Mouse (Mus musculus) cortical plate, adult 2 months (tissue): Measurements from ENCODE around the gene Plek2. TPM values are rescaled to one million over a fixed set of nuclear protein-coding genes. Genes with fewer than 3 reads are reported as not detected.
"Not testable (repeated sequence)": the region's sequence is repeated elsewhere in the genome, so short reads cannot be mapped to it uniquely, and the experiment has no call there.

Source experiments
- H3K27ac ChIP-seq: fragments of 200-500 bp; 2 replicates; pipeline ENCODE4 v1.5.1; 2012; ENCODE audit warnings: low read length, control low read depth, inconsistent platforms; ENCODE audit not compliant: insufficient read depth
- H3K4me1 ChIP-seq: fragments of 200-500 bp; 2 replicates; pipeline ENCODE4 v1.6.1; 2011; ENCODE audit warnings: low read length; ENCODE audit not compliant: control insufficient read depth, insufficient read depth
- H3K4me3 ChIP-seq: fragments of 200-500 bp; 2 replicates; pipeline ENCODE4 v1.5.1; 2011; ENCODE audit warnings: mild to moderate bottlenecking, low read length, control low read depth; ENCODE audit not compliant: insufficient read depth
- CTCF ChIP-seq: fragments of 200-500 bp; IDR thresholded peaks from 2 replicates; pipeline ENCODE4 v1.5.1; 2011; ENCODE audit warnings: mild to moderate bottlenecking, control low read depth, low read length; ENCODE audit not compliant: insufficient read depth; ENCODE audit errors: extremely low read depth
- POLR2A ChIP-seq: fragments of 200-500 bp; IDR thresholded peaks from 2 replicates; pipeline ENCODE4 v1.6.1; 2011; ENCODE audit warnings: mild to moderate bottlenecking, low read length, control low read depth; ENCODE audit not compliant: insufficient read depth; ENCODE audit errors: extremely low read depth
- polyA plus RNA-seq: library from polyadenylated mRNA; depleted of rRNA; stranded (reverse); fragments of >200 nt; gene quantifications from 2 replicates; pipeline ENCODE4 v1.2.3, GENCODE M21; 2012

The Plek2 gene
- polyA plus RNA-seq, 1 experiment = 0.21 TPM

DNA sequence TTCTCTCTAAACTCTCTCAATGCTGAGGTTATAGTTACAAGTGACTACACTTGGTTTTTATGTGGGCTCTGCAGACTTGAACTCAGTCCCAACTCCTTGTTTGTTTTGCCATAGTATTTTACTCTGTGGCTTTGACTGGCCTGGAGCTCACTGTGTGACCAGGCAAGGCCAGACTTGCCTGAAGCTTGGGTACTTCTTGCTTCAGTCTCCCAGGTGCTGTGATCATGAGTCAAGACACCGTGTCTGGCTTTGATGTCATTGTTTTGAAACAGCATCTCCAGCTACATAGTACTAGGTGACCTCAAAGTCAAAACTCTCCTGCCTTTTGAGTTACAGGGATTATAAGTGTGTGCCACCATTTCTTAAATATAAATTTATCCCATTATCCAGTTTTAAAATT, 23.1 kb upstream of the Plek2 start:
- Histone ChIP-seq H3K4me1 (no peaks in the 10 kb centered on the region), H3K27ac (no peak overlapping the region), H3K4me3 (no peak overlapping the region)
- TF ChIP-seq CTCF (no peak), POLR2A (no peak)

DNA sequence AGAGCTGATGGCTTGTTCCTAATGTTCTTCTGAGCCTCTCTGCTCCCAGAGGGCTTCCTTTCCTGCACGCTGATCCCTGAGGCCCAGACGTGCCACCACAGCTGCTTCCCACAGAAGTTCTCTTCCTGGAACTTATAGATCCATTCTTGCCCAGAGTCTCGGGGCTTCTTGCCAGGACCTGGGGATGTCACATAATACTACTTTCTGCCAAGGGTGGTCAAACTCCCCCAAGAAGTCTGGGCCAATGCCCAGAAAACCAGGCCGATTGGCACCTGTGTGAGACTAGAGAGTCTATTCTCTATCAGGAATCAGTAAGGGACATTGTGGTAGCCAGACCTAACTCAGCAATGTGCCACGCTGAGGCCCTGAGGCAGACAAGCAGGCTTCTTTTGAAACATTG, 20.5 kb upstream of the Plek2 start:
- TF ChIP-seq CTCF (no peak), POLR2A (no peak)
- H3K4me1 ChIP-seq = no peaks in the 10 kb centered on the region
- no peak overlapping the region for H3K27ac ChIP-seq
- no peak overlapping the region for H3K4me3 ChIP-seq

DNA sequence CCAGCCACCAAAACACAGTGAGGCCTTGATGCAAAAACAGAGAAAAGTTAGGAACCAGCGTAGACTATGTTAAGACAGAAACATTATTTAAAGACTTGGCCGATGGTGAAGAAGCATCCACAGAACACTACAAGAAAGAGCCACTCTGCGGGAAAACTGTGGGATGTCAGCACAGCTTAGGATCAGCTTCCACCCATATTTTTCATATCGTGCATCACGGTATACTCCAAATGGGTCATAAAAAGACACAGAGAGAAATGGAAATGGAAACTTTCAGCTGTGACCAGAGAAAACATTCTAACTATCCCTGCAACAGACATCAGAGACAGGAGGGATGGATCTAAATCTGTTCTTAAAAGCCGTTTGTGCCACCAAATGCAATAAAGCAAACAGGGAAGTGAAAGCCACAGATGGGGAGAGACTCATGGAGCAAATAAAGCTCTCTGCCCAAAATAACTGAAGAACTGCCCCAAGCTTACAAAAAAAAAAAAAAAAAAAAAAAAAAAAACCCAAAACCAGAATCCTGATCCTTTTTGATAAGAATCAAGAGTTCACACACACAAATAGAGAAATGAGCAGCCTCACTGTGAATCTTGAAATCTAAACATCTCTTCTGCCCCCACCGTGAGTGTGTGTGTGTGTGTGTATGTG, 16.9 kb upstream of the Plek2 start:
- Histone ChIP-seq H3K4me3 (no peak overlapping the region), H3K27ac (no peak overlapping the region), H3K4me1 (no peaks in the 10 kb centered on the region)
- TF ChIP-seq POLR2A = no peak
- TF ChIP-seq CTCF = no peak

DNA sequence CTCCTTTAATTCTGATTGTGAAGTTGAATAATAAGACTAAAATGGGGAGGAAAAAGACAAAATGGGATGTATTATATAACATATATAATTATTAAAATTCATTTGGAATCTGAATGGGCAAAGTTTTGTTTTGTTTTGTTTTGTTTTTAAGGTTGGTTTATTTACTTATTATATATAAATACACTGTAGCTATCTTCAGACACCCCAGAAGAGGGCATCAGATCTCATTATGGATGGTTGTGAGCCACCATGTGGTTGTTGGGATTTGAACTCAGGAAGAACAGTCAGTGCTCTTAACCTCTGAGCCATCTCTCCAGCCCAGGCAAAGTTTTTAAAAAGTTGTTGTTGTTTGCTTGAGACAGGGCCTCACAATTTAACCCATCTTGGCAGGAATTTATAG, 16.2 kb upstream of the Plek2 start:
- H3K4me3 ChIP-seq, H3K27ac ChIP-seq, H3K4me1 ChIP-seq: not testable (repeated sequence)

DNA sequence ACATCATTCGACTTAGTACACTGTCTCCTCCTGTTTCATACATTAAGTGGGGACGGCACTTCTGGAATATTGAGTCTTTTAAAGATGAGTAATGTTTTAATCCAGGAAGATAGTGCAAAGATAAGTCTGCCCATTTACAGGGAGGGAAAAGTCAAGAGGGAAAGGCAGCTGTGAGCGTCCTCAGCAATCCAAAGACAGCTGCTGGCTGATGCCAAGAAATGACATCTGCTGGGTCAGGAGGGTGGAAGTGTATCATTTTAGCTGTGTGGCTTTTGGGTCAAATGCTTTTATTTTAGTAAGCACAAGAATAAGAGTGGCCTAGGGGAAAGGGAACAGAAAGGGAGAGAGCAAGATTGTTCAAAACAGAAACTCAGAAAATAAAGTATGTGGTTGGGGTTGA, 15.3 kb upstream of the Plek2 start:
- H3K27ac ChIP-seq = no peak overlapping the region
- TF ChIP-seq CTCF (no peak), POLR2A (no peak)
- H3K4me1 ChIP-seq = no peaks in the 10 kb centered on the region
- no peak overlapping the region for H3K4me3 ChIP-seq

DNA sequence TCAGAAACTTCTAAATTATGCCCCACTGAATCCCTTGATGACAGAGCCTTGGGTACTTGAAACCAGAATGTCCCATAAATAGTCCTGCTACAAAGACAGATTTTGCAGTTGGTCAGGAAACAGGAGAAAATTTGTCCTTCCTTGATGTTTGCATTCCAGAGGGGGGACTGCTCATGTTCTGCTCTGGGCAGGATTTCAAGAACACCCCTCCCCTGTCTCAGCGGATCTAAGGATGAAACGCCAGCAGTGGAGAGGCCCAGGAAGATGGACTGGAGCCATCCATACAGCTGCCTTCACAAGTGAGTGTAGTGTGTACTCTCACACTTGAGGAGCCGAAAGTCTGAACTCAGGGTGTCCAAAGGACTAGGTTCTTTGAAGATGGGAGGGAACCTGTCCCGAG, 14.7 kb upstream of the Plek2 start:
- H3K27ac ChIP-seq = no peak overlapping the region
- H3K4me3 ChIP-seq = no peak overlapping the region
- TF ChIP-seq CTCF = no peak
- TF ChIP-seq POLR2A = no peak
- no peaks in the 10 kb centered on the region for H3K4me1 ChIP-seq

DNA sequence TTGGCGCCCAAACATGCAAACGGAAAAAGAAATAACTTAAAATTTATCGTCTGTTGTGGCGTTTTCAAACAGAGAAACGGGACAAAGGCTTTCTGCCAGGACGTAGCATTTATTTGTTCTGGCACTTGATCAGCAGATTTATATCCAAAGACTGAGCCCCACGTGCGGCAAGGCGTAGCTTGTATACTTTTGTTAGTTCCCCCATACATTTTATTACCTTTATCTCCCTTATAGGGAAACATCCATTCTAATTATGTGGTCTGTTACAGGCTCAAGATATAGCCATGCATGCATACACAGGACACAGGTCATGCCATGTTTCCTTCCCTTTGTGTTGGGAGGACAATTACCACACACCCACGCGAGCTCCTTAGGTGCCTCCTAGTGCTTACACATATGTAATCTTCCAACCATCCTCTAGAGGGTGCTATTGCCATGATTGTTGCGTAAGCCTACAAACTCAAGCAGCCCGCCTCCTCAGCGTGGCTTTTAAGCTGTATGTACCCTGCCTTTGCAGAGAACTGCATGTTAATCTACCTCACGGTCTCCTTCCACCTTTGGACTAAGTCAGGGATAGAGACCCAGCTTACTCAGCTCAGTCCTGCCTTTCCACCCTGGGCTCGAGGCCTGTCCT, 12.4 kb upstream of the Plek2 start:
- TF ChIP-seq CTCF (peak; percentile 98), POLR2A (no peak)
- Histone ChIP-seq H3K4me3 (no peak overlapping the region), H3K4me1 (no peaks in the 10 kb centered on the region), H3K27ac (no peak overlapping the region)

DNA sequence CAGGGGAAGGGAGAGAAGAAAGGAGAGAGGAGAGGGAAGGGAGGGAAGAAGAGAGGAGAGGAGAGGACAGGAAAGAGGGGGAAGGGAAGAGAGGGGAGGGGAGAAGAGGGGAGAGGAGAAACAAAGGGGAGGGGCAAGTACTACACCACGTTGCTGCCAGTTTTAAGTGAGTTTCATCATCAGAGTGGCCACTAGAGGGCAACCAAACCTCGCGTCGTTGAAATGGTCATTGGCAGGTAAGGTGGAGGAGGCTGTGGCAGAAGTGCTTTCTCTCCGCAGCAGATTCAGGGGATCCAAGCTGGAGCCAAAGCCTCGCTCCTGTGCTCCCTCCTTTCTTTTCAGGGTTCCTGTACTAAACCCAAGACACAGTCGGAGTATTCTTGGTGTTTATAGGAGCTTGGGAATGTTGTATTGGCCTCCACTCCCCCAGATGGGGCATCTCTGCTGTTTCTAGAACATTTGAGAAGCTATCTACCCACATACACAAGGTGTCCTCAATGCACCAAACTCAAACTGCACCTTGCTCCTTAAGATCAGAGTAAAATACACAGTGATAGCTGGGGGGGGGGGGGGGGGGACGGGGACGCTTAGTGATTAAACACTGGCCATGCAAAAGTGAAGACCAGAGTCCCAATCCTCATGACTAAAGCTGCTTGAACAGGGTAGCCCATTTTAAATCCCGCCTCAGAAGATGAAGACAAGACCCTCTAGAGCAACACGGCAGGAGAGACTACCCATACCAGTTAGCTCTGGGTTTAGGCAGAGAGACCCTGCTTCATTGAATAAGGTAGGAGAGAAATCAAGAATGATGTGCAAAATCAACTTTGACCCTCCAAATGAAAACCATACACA, 11.7 kb upstream of the Plek2 start:
- no peaks in the 10 kb centered on the region for H3K4me1 ChIP-seq
- H3K4me3 ChIP-seq = no peak overlapping the region
- TF ChIP-seq POLR2A = no peak
- peak; percentile 87 for TF ChIP-seq CTCF
- no peak overlapping the region for H3K27ac ChIP-seq

DNA sequence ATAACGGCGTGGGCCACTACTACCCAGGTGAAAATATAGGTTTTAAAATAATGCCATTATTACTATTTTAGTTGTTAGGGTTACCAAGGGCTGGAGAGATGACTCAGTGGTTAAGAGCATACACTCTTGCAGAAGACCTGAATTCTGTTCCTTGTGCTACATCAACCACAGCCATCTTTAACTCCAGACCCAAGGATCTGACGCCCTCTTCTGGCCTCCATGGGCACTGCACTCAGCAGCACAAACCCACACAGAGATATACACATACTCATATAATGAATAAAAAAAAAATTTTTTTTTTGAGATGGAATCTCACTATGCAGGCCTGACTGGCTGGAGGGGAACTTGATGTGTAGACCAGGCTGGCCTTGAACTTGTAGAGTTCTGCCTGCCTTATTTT, 9.5 kb upstream of the Plek2 start:
- H3K27ac ChIP-seq = no peak overlapping the region
- H3K4me1 ChIP-seq = 0 out of 2 replicates have a peak, but pooled peaks cover 2% of the 10 kb centered on the region
- H3K4me3 ChIP-seq = no peak overlapping the region
- TF ChIP-seq POLR2A (no peak), CTCF (no peak)

DNA sequence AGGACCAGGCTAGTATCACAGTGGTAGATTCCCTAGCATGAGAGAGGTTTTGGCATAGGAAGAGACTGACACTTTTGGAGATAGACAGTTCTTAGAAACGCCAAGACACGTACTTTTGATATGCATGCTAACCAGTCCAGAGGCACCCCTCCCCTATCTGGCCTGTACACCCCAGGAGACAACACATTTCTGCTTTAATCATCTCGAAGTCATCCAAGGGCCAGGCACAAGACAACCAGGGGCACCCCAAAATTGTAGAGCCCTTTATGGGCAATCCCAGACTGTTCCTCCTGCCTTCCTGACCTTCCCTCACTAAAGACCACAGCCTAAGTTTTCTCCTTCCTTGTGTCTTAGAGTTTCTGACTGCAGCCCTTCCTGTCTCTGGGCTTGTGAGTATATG, 8.8 kb upstream of the Plek2 start:
- H3K4me3 ChIP-seq = no peak overlapping the region
- 0 out of 2 replicates have a peak, but pooled peaks cover 2% of the 10 kb centered on the region for H3K4me1 ChIP-seq
- no peak overlapping the region for H3K27ac ChIP-seq
- TF ChIP-seq POLR2A (no peak), CTCF (no peak)
